Mouse (Mus musculus) erythroblast, embryonic 14.5 days (primary cell): ENCODE data around the gene Flt3. TPM values are rescaled to one million over a fixed set of nuclear protein-coding genes. Genes with fewer than 3 reads are reported as not detected.

Experiments used
- H3K27me3 ChIP-seq: 2 replicates; pipeline ENCODE4 v1.6.1; 2012; ENCODE audit warnings: inconsistent platforms; ENCODE audit not compliant: control insufficient read depth
- H3K36me3 ChIP-seq: 2 replicates; pipeline ENCODE4 v1.6.1; 2012; ENCODE audit warnings: mild to moderate bottlenecking, inconsistent platforms; ENCODE audit not compliant: control insufficient read depth
- H3K4me1 ChIP-seq: 2 replicates; pipeline ENCODE4 v1.6.1; 2012; ENCODE audit warnings: inconsistent platforms; ENCODE audit not compliant: control insufficient read depth
- H3K4me3 ChIP-seq: replicated peaks from 2 replicates; pipeline ENCODE3; 2012; ENCODE audit warnings: moderate library complexity, mild to moderate bottlenecking, inconsistent platforms
- H3K9me3 ChIP-seq: 2 replicates; pipeline ENCODE4 v1.6.1; 2012; ENCODE audit warnings: low read length, inconsistent platforms, mixed read lengths; ENCODE audit not compliant: control insufficient read depth
- GATA1 ChIP-seq: IDR thresholded peaks from 2 replicates; pipeline ENCODE4 v1.6.1; 2012; ENCODE audit warnings: low read length, inconsistent platforms, mixed read lengths
- TAL1 ChIP-seq: IDR thresholded peaks from 3 replicates; pipeline ENCODE4 v1.6.1; 2012; ENCODE audit warnings: low read length, inconsistent platforms, mixed read lengths
- polyA plus RNA-seq: library from polyadenylated mRNA; stranded (reverse); fragments of >175 nt; gene quantifications from 2 replicates; pipeline ENCODE4 v1.2.3, GENCODE M21; 2012

The Flt3 gene
- polyA plus RNA-seq, 1 experiment: 0.01 TPM

- Histone ChIP-seq H3K4me3 (no peak overlapping the region), H3K4me1 (no peaks in the 10 kb centered on the region; the same call in 1 of the 2 replicates), H3K9me3 (no peaks in the 10 kb centered on the region), H3K27me3 (peaks cover 95% of the 10 kb centered on the region), H3K36me3 (no peaks in the 10 kb centered on the region)
- no peak for TF ChIP-seq TAL1
- no peak for TF ChIP-seq GATA1
Observed at GRCm38 (mm10) chr5:147312830-147313685, 87.2 kb downstream of the Flt3 start.

- TF ChIP-seq GATA1: no peak
- TF ChIP-seq TAL1: no peak
- H3K4me3 ChIP-seq: no peak overlapping the region
- no peaks in the 10 kb centered on the region for H3K36me3 ChIP-seq
- H3K4me1 ChIP-seq: no peaks in the 10 kb centered on the region
- H3K9me3 ChIP-seq: no peaks in the 10 kb centered on the region; the same call in 1 of the 2 replicates
- peaks cover 95% of the 10 kb centered on the region for H3K27me3 ChIP-seq
Observed at GRCm38 (mm10) chr5:147309786-147310185, 90.5 kb downstream of the Flt3 start.

- no peaks in the 10 kb centered on the region for H3K36me3 ChIP-seq
- no peak for TF ChIP-seq TAL1
- TF ChIP-seq GATA1: no peak
- peaks cover 96% of the 10 kb centered on the region for H3K27me3 ChIP-seq
- no peak overlapping the region for H3K4me3 ChIP-seq
- H3K9me3 ChIP-seq: no peaks in the 10 kb centered on the region; the same call in 1 of the 2 replicates
- no peaks in the 10 kb centered on the region for H3K4me1 ChIP-seq
Observed at GRCm38 (mm10) chr5:147308451-147308850, 91.8 kb downstream of the Flt3 start.

- Histone ChIP-seq H3K4me1 (no peaks in the 10 kb centered on the region), H3K4me3 (no peak overlapping the region), H3K27me3 (peaks cover 98% of the 10 kb centered on the region), H3K36me3 (no peaks in the 10 kb centered on the region), H3K9me3 (no peaks in the 10 kb centered on the region; the same call in 1 of the 2 replicates)
- TF ChIP-seq TAL1 (no peak), GATA1 (no peak)
Observed at GRCm38 (mm10) chr5:147307398-147307785, 92.9 kb downstream of the Flt3 start.

- H3K4me1 ChIP-seq: no peaks in the 10 kb centered on the region
- H3K36me3 ChIP-seq: no peaks in the 10 kb centered on the region
- H3K9me3 ChIP-seq: no peaks in the 10 kb centered on the region; the same call in 1 of the 2 replicates
- TF ChIP-seq TAL1 (no peak), GATA1 (no peak)
- no peak within 1 kb of the TSS for H3K4me3 ChIP-seq
- peaks cover 98% of the 10 kb centered on the region for H3K27me3 ChIP-seq
Observed at GRCm38 (mm10) chr5:147306638-147307397, 93.5 kb downstream of the Flt3 start, which contains the start of gene Cdx2. Gene Cdx2, minus strand, starts transcription at chr5:147307270.

- Histone ChIP-seq H3K9me3 (no peaks in the 10 kb centered on the region; the same call in 1 of the 2 replicates), H3K27me3 (peaks cover 99% of the 10 kb centered on the region), H3K4me3 (no peak overlapping the region), H3K36me3 (no peaks in the 10 kb centered on the region), H3K4me1 (no peaks in the 10 kb centered on the region)
- no peak for TF ChIP-seq TAL1
- no peak for TF ChIP-seq GATA1
Observed at GRCm38 (mm10) chr5:147305856-147306637, 94.2 kb downstream of the Flt3 start.

GRCm38 (mm10) chr5:147305166-147305565, 95.1 kb downstream of the Flt3 start:
- H3K27me3 ChIP-seq: peaks cover 99% of the 10 kb centered on the region
- H3K9me3 ChIP-seq: no peaks in the 10 kb centered on the region; the same call in 1 of the 2 replicates
- no peaks in the 10 kb centered on the region for H3K4me1 ChIP-seq
- TF ChIP-seq TAL1: no peak
- no peak for TF ChIP-seq GATA1
- no peaks in the 10 kb centered on the region for H3K36me3 ChIP-seq
- H3K4me3 ChIP-seq: no peak overlapping the region

GRCm38 (mm10) chr5:147304276-147305155, 95.8 kb downstream of the Flt3 start:
- Histone ChIP-seq H3K36me3 (no peaks in the 10 kb centered on the region), H3K27me3 (peaks cover 100% of the 10 kb centered on the region), H3K9me3 (no peaks in the 10 kb centered on the region; the same call in 1 of the 2 replicates), H3K4me3 (no peak overlapping the region), H3K4me1 (no peaks in the 10 kb centered on the region)
- TF ChIP-seq GATA1 (no peak), TAL1 (no peak)
